Mouse (Mus musculus) cerebellum, adult 11-12 months (tissue): ENCODE results near the gene Nsg1.

Source experiments
- DNase-seq: peaks from one replicate; pipeline ENCODE4 v3.0.0; 2022

The Nsg1 gene

DNA sequence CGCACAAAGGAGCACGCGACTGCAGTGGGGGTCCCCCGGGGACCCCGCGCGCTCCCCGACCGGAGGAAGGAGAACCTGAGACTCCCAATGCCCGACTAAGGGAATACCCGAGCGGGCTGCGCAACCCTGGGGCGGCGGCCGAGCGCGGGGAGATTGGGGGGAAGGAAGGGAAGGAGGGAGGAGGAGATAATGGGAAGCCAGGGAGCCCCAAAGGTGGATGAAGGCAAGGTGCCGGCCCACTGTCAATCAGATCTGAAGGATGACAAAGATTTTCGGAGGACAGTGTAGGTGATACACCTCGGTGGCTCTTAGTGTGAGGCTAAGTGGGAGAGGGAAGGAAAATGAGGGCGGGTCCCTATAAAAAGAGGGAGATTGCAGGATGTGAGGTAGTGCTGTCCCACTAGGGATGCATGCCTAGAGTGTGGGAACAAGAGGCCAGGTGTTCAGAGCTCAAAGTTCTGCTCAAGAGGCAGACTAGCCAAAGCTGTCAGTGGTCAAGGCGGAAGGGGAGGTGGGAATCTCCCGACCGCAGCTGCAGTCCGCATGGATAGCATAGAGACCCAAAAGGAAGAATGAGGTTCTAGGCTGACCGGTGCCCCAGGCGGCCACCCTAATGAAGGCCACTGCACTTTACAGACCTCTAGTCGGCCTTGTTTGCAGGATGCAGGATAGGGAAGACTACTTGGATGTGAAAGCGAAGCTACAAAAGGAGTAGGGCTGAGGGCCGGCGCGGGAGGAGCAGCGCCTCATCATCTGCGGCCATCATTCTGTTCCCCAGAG lies at the start of gene Nsg1:
TSS of gene Nsg1 (minus strand) at position 274 of the 780 bp plus-strand sequence.
- DNase-seq, result no peak

DNA sequence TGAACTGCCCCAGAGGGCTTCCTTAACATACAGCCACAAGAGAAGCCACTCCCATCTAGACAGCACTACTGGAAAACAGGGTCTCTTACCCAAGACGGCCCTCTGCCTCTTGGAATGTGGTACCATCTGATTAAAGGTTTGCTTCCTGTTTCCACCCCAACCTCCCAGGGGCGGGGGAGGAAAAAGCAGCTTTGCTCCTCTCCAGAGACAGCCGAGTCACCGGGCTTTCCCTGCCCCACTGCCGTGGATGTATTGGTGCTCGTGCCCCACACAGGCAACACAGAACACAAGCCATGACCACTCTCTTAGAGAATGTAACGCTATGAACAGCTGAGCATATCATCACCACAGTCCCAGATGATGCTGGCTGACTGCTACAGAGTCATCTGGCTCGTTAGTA lies 49.3 kb upstream of the Nsg1 start:
- no peak for DNase-seq

DNA sequence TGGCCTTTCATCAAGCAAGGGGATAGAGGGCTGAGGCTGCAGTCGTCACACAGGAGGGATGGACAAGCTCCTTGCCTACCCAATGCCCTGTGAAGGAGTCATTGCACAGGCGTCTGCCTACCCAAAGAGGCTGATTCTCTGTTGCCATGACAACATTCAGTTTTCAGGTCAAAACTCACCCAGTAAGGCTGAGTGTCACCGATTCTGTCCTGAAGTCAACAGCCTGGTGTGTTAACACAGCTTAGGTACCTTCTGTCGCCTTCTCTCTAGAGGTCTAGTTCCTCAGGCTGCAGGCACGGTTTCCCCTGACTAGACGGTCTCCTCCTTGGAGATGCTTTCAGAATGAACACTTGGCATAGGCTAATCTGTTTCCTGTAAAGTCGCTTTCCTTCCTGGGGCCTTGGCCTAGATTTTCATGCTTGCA lies 45.6 kb upstream of the Nsg1 start:
- DNase-seq, result peak; percentile 35

DNA sequence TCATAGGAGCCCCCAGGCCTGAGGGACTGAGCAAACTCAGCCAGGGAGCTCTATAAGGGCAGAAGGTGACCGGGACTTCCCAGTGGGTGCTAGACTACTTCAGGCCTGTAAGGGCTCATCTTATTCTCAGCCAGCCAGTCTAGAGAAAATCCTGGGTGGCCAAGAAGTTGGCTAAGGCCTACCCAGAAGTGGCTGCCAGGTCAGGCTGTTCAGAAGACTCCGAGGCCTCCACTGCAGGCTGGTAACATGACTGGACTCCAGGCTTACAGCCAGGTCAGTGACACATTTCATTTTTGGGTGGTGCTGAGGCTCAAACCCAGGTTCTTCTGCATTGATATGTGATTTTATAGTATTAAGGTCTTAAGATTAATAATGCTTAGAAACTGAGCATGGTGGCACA lies 40.0 kb upstream of the Nsg1 start:
- DNase-seq, result no peak

DNA sequence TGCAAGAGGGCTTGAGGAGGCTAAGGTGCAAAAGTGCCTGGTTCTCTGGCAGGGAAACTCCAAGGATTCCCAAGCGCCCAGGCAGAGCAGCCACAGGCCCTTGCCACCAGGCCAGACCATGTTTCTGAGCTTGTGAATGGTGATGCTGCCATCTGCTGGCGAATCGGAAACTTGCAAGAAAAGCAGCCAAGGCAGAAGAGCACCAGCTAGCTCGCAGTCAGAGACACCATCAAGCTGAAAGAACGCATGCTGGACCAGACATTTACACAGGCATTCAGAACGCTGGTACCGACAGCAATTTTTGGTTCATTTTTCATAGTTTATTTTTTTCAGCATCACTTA lies 37.7 kb upstream of the Nsg1 start:
- peak; percentile 79 for DNase-seq

DNA sequence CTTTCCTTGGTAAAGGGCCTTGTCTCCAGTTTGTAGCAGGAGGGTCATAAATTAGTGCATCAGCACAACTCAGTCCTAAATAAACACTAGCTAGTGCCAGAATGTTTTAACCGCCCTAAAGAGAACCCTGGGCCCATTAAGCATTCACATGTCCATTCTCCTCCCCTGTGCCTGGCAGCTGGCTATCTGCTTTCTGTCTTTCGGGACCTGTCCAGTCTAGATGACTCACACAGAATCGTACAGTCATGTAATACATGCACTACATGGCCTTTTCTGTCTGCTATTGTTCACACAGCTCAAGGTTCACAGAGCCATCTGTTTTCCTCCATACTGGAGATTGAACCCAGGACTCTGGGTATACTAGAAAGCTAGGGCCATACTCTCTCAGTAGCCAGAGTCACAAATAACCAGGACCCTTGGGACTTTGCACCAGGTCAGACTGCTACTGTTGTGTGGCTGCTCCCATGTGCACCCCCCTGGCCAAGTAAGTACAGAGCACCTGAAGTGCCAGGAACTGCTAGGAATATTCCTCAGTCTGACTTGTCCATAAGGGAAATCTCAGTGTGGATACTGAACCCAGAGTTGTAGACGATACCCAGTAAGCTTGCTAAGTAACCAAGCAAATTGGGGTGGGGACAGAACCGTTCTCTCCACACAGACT lies 37.2 kb upstream of the Nsg1 start:
- no peak for DNase-seq

DNA sequence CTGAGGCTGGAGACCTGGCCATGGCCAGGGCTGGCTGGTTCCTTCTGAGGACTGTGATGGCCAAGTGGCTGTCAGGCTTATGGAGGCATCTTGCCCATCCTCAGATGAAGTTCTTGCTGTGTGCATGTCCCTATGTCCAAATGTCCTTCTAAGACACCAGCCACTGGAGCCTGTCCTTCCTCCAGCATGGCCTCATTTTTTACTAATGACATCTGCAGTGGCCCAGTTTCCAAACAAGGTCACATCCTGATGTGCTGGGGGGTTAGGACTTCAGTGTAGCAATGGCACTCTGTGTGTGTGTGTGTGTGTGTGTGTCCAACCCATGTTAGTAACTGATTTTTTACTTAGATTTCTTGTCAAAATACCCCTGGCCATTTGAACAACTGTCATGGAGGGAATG lies 36.2 kb upstream of the Nsg1 start:
- DNase-seq, result no peak

DNA sequence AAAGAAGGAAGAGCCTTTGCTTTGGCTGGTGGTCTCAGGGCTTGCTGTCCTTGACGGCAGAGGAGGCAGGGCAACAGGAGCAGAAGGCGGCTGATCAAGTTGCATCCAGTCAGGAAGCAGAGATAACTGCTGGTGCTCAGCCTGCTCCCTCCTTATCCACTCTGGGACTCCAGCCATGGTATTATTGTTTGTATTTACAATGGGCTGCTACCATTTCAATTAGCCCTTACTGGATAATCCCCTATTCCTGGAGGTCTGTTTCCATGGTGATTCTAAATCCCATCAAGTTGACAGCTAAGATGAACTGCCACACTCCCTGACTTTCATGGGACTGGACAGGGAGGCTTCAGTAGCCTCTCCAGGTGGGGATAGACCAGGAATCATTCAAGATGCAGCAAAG lies 35.2 kb upstream of the Nsg1 start:
- DNase-seq, result no peak

DNA sequence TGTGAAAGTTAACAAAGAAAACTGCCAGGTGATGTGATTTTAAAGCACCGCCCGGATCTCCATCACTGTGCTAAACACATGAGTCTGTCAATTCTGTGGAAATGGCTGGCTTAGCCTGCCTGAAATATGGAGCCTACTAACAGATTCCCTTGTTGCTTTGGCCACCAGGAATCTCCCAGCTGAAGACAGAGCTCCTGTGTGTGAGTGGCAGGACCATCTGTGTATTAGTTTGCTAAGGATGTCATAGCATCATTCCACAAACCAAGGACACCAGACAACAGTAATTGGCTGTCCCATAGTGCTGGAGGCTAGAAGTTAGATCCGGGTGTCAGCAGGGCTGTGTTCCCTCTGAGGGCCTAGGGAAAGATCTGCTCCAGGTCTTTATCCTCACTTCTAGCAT lies 31.2 kb upstream of the Nsg1 start:
- DNase-seq, result no peak

DNA sequence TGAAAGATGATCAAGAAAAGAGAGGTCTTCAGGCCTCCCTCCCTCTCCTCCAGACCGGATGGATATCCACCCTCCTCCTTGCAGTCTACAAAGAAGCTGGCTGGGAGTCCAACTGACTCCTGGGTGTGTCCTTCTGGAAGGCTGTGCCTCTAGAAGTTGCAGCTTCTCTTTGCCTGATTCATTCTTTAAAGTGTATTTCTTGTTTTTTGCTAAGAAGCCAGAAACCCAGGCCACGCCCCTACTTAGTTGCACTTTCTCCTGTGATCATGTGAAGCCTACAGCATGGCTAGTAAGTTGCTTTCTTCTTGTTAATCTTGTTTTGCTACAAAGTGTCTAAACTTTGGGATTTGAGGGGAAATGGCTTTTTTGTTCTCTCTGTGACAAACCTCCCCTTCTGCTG lies 27.3 kb upstream of the Nsg1 start:
- no peak for DNase-seq

DNA sequence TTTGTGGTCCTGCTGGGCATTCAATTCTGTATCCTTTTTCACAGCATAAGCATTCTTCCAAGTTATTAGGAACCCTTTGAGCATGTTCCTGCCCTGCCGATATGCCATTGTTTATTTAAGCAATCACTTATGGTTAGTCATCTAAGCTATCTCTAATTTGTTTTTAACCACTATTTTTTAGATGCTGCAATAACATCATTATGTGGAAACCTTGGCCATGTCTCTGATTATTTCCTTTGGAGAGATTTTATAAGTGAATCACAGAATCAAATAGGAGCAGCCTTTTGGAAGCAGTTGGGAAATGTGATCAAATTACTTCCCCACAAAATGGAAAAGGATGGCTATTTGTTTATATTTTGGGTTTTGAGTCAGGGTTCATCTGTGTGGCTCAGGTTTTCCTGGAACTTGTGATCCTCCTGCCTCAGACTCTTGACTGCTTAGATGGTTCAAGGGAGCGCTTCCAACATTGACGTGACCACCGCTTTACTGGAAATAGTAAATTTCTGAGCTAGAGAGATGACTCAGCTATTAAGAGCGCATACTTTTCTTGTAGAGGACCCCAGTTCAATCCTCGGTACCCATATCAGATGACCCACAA lies 25.1 kb upstream of the Nsg1 start:
- DNase-seq, result no peak

DNA sequence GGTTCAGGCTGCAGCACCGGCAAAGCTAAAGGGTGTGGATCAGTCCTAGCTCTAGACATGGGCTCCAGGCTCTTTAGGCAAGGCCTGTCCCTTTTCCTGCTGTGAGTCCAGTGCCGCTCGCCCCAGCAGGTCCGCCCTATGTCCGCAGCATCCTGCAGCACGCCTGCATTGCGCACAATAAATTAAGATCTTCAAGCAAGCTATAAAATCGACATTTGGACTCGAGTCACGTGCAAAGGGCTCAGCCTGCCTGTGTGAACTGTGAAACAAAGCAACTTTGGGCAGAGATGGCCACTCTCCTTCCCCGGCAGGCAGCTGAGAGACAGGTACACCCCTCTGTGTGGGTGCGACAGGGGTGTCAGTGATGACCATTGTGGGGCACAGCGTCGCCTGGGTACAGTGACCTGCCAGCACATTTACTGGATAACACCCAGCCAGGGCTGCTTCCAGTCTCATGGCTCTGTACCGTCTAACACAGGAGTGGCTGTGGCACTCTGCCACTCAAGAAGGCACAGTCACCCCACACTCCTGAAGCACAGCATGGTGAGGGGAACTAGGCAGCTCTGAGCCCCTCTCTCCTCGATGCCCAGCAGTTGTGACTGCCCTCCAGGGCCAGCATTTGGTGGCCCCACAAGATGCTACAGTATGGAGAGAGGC lies 14.7 kb upstream of the Nsg1 start:
- no peak for DNase-seq

DNA sequence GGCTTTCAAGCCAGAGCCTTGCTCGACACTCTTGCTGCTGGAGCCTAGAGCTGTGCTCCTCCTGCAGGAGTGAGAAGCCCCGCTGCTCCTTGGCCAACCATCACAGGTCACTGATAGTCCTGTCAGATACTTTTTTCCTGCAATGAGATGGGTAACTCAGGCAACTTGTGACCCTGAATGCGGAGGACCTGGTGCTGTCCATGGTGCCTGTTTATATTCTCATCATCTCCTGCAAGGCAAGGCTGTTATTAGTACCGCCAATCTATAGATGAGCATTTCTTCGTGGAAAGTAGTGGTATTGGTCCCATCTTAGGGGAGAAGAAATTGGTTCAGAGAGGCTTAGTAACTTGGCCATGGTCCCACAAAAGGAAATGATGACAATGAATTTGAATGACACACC lies 14.1 kb upstream of the Nsg1 start:
- DNase-seq, result no peak

DNA sequence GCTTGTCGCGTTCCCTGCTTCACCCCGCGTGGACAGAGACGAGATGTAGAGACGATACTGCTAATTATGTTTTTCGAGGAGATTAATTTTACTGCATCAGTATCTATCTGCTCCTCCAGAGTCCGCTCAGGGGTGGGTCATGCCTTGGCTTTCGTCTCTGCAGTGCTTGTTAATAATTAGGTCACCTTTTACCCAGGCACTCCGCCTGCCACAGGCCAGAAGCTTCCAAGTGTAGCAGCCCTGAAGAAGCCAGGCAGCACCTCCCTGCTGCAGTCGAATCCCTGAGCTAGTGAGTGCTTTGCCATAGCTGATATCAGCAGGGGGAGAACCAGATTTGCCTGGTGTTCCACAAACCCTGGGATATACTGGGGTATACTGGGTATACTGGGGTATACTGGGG lies 8.8 kb upstream of the Nsg1 start:
- DNase-seq, result no peak

DNA sequence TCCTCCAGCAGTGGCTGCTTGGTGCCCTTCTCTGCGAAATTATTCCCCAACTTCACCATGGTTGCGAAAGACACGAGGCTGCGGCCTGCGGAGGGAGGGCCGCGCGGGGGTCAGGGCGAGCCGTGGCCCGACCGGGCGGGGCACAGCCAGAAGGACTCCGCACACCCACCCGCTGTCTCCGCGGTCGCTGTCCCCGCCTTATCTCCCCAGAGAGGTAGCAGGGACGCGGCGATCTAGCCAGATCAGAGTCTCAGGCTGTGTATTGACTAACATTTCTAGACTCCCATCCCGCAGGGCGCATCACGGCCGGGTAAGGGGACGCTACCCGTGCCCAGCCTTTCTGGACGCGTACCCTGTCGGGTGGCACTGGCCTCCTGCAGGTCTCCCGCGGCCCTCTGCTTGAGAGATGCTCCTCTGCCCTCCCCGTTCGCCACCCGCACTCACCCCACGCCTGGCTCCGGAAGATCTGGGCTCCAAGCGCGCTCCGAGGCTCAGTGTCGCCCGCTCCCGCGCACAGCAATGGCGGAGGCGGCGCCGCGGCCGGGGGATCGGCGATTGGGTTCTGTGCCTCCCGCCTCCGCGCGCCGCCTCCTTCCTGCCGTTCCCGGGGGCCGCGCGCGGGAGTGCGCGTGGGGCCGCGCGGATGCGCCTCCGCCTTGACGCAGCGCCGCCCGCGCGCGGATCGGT lies 617 bp downstream of the Nsg1 start:
- DNase-seq, result peak; percentile 87

DNA sequence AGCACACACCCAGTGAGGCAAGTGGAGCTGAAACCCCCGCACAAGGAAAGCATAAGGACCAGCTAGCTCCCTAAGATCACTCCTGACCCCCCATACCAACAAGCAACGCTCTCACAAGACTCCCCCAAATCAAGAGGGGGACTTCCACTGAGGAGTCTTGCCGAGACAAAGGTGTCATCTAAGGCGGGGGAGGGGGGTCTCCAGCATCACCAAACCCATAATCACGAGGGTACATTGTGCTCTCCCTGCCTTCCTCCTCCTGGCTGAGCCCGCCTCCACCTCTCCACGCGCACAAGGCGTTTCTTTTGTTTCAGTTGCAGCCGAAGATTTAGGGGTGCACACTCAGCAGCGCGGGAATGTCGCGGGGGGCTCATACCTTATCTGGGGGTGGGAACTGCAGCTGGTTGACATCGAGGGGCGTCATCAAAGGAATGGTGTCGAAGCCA lies 1.2 kb downstream of the Nsg1 start:
- peak; percentile 61 for DNase-seq

DNA sequence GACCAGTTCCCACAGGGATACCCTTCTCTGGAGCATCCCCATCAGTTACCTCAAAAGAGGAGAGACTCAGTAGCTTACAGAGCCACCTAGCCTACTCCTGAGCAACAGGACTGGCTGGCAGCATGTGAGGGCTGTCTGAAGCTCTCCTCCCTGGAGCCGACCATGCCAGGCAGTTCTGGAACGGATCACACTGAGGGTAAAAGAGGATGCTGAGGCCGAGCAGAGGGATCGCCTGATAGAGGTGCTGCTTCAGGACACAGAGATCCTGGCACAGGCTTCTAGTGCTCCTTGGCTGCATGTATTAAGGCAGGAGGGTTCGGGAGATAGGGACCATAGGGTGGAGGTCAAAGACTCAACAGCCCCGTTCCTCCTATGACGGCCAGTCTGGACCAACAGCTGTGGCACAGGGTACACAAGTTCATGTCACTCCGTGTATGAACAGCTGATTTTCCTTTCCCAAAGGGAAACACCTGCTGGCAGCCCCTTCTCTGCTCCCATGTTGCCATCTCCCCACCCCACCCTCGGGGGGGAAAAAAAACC lies 2.2 kb downstream of the Nsg1 start:
- DNase-seq, result peak; percentile 70

DNA sequence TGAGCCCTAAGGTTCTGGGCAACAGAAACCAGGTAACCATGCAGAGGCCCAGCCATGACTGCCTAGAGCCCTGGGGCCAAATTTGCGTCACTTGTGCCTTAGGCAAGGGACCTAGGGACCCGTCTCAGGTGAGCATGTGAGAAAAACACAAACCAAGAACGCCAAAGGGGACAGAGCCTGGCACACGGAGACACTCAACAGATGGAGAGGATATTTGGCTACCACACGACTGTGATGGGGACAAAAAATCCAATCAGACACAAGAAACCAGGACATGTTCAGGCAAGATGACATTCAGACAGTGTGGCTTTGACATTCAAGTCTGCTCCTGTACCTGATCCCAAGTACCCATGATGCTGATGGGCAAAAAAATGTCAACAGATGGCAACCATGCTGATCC lies 6.1 kb downstream of the Nsg1 start:
- DNase-seq, result peak; percentile 82

DNA sequence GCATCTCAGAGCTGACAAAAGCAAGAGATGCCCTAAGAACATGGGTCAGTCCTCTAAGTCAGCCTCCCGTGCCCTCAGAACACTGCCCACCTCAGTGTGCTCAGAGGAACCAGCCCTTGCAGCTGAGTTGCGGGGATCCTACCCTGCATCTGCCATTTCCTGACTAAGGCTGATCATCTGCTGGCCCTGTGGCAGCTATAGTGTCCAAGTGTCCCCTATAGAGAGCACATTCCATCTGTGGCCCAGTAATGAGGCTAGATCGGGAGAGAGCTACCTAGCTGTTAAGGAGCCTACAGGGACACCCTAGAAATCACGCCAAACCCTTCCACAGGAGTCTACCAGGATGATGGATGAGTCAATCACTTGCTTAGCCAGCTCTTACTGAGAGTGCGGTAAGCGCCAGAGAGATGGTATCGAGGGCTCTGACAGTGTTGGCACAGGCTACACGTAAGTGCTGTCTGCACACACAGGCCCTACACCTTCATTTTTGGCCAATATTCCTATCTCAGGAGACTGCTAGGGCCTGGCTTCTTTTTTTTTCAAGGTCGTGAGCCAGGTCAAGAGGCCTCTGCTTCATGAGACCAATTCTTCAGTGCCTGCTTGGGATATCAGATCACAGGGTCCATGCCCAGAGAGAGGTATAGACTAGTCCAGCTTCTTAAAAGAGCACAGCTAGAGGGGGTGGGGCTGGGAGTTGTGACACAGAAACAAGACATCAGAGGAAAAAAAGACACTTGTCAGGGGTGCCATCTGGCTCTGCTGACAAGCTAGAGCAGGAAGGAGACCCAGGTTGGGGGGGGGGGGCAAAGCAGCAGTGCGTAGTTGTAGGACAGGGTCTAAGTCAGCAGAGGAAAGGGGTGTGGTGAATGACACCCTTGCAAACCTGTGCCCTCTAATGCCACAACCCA lies 7.3 kb downstream of the Nsg1 start:
- DNase-seq, result peak; percentile 67

DNA sequence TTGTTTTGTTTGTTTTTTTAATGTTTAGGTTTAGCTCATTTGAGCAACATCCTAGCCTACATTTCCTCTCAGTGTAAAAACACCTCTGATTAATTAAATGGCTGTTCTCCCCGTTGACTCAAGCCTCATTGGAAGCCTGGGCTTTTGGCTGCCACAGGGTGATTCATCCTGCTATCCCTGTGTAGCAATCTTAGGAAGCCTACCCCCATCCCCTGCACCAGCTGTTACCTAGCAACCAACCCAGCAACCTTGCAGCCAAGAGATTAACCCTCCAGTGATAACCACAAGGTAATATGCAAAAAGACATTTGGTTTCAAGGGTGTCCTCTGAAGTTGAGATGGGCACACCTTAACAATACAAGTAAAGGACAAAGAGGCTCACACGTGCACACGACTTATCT lies 8.4 kb downstream of the Nsg1 start:
- DNase-seq, result peak; percentile 58

DNA sequence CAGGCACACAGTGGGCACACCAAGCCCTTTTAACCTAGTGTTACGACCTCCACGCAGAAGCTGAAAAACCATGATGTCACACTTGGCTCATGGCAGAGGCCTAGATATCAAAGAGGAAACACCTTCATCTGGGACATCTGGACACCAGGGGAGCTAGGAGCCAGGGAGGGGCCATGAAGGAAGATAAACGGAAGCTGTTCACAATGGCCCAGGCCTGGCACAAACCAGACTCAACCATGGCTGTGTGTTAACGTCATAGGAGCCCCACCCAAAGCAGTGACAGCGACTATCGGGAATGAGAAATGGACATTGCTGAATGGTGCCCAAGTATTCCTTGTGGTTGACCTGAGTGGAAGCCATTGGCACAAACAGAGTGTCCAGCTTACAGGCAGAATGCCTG lies 13.2 kb downstream of the Nsg1 start:
- no peak for DNase-seq

DNA sequence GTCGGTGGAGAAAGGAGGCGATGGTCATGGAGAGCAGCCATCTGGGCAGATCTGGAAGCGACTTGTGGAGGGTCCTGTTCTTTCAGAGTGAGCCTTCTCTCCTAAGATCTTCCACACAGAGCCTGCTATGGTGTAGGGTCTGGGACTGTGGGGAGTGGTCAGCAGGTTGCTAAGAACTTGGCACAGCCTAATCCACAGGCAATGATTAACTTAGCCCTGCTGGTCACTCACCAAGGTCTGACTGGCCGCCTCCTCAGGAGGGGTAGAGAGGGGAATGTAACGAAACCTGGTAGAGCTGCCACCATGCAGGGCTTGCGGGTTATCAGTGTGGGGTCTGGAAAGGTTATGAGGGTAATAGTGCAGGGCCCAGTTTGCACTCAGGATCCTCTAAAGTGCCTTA lies 18.8 kb downstream of the Nsg1 start:
- no peak for DNase-seq
